Mouse (Mus musculus) kidney, postnatal 36 days (tissue): Measurements from ENCODE around the gene Spindoc.
A peak's percentile ranks its signal among the peaks of the same experiment; 100 is the strongest.
"Not testable (repeated sequence)": the region's sequence is repeated elsewhere in the genome, so short reads cannot be mapped to it uniquely, and the experiment has no call there.

Source experiments
- DNase-seq, 2 experiments: peaks; one replicate each; pipeline ENCODE4 v3.0.0; 2021 to 2022; ENCODE audit warnings: mixed read lengths in 2 of 2

Spindoc gene

GRCm38 (mm10) chr19:7398898-7399297, 16.1 kb upstream of the Spindoc start:
- not testable (repeated sequence) for DNase-seq

DNA sequence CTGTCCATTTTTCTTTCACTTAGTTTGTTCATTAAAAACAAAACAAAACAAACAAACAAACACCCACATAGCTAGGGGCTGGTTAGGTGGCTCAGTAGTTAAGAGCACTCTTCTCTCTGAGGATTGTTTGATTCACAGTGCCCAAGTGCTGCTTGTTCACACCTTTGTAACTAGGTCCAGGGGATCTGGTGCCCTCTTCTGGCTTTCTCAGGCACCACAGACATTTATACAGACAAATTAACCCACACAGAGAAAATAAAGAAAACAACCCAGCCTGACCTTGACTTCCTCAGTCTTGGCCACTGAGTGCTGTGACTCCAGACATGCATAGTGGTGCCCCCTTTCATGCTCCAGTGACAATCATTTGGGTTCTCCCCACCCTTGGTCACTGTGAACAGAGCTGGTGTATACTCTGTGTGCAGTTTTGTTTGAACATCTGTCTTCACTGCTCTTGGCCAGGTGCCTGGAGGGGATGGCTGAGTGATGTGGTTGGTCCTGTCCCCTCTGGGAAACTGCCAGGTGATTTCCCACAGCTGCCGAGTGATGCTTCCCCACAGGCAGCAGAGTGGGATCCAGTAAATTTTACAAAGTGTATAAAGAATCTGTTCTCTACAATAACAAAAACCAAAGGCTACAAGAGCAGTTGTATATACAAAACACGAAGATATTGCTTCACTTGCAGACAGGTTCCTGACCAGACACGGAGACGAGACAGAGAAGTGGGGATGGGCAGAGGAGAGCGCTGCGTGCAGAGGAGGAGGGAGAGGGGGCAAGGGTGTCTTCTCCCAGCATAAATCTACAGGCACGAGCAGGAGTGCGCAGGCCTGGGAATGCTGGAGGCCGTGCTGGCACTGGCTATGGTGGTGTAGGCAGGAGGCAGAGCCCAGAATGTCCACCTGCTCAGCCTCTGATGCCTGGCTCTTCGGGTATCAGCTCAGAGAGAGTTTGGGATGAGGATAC, 14.4 kb upstream of the Spindoc start:
- peak in 1 of 2 experiments; percentile 55 for DNase-seq

GRCm38 (mm10) chr19:7388488-7388887, 5.7 kb upstream of the Spindoc start:
- no peak for DNase-seq

DNA sequence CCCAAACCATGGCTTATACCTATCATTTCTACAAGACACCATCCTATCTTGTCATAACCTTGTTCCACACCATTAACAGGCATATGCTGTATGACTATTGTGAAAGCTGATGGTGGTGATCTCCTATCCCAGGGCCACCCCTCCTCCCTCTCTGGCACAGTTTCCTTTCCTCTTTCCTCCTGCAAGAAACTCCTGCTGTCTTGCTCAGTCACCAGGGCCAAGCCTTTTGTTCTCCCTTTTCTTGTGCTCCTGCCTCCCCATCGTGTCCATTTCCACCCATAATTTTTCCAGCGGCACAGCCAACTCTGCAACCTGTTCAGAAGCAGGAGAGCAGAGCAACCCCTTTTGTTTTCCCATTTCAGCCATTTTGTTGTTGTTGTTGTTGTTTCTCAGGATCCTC, 3.2 kb upstream of the Spindoc start:
- DNase-seq, result no peak

DNA sequence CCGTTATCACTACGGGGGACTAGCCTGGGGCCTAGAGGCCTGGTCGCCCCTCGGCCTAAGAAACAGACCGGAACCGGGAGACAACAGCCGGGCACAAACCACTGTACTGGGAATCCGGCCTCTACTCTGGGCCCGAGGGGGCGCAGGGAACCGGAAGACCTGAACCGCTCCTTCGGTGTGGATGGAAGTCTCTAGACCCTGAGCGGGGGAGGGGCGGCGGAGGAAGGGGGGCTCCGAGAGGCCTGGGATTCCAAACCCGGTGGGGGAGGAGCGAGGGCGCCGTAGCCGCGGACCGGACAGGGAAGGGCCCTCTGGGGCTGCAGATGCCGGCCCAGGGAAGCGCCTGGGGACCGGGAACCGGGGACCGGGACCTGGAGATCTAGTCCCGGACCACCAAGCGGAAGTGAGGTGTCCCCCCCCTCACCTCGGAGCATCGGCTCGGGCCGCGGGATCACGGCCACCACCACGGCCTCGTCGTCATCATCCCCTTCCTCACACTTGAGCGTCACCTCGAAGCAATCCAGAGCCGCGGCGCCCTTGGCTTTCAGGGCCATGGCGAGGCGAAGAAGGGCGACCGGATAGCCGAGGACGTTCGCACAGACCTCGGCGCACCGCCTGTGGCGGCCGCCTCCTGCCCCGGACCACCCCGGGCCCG, 419 bp downstream of the Spindoc start:
- peak; percentile 60 to 79 for DNase-seq

DNA sequence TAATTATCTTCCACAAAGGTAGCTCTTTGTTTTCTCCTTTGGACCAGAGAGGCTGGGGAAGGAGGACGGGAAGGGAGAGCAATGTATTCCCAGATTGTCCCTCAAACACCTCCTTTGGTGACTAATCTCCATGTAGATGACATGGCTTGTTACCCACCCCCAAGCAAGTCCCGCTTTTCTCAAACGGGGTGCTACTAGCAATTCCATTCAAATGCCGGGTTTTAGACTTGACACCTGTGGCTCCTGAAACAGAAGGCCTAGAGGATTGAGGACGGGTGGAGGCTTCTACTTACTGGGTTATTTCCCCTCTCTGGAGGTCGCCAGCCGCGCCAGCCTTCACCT, 917 bp downstream of the Spindoc start:
- DNase-seq, result peak in 1 of 2 experiments; percentile 6

DNA sequence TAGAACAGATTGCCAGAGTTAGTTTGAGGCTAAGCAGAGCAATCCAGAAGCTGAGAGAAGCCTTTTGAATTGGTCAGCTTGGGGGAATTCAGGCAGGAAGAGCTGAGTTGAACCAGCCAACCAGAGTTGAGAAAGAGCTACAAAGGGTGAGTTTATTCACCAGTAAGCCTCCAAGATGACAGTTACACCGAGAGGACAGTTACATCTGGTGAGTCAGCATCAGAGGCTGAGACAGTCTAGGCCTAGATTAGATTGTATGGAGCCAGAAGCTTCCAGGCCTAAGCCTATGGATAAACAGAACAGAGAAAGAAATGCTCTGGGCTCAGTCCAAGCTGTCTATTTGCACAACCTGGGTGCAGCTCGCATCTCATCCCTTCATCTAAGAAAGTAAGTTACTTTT, 5.2 kb downstream of the Spindoc start:
- DNase-seq, result no peak

- no peak for DNase-seq
Observed at GRCm38 (mm10) chr19:7374491-7374890, 8.3 kb downstream of the Spindoc start.

- DNase-seq, result not testable (repeated sequence)
Observed at GRCm38 (mm10) chr19:7369469-7369868, 13.3 kb downstream of the Spindoc start.

- DNase-seq, result no peak
Observed at GRCm38 (mm10) chr19:7353636-7354035, 29.2 kb downstream of the Spindoc start.

GRCm38 (mm10) chr19:7352809-7353495, 29.8 kb downstream of the Spindoc start:
- DNase-seq, result no peak

GRCm38 (mm10) chr19:7349993-7350392, 32.8 kb downstream of the Spindoc start:
- DNase-seq, result no peak

GRCm38 (mm10) chr19:7345235-7345755, 37.5 kb downstream of the Spindoc start:
- DNase-seq, result peak; percentile 47 to 67

GRCm38 (mm10) chr19:7342646-7343045, 40.1 kb downstream of the Spindoc start:
- no peak for DNase-seq

DNA sequence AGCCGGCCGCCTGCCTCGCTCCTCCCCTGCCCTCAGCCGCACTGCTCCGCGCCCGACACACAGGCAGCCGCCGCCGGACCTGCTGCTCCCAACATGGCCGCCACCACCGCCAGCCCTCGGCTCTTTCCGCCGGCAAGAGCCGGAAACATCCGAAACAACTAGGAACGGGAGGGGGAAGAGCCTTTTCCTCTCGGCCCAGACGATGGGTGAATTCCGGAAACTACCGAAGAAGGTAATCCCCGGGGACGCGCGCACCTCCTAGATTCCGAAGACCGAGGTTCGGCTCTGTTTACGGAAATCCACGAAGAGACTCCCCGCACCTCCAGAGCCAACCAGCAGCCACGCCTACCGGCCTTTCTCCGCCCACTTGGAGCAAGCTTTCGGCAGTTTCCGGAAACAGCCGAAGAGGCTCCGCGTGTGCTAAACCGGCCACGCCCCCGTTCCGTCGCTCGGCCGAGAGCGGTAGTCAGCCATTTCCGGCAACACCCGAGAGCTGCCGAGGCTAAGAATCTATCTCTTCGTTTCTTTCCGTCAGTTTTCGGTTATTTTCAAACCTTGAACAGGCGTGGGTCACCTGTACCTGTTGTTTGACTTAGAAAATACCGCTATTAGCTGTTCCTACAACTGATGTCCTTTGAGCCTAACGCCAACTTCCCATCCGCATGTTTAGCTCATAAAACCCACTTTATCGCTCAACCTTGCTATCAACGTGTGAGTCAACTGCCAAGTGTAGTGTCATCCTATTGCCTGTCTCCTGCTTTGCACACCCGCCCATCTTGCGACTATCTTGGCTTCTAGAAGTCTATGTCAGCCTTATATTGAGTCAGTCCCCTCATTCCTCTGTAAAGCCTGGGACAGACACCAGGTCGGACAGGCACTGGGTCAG, 41.0 kb downstream of the Spindoc start, which contains the start of gene Mark2:
TSS of gene Mark2 (minus strand) at position 349 of the 886 bp plus-strand sequence.
- peak; percentile 99 to 100 for DNase-seq

DNA sequence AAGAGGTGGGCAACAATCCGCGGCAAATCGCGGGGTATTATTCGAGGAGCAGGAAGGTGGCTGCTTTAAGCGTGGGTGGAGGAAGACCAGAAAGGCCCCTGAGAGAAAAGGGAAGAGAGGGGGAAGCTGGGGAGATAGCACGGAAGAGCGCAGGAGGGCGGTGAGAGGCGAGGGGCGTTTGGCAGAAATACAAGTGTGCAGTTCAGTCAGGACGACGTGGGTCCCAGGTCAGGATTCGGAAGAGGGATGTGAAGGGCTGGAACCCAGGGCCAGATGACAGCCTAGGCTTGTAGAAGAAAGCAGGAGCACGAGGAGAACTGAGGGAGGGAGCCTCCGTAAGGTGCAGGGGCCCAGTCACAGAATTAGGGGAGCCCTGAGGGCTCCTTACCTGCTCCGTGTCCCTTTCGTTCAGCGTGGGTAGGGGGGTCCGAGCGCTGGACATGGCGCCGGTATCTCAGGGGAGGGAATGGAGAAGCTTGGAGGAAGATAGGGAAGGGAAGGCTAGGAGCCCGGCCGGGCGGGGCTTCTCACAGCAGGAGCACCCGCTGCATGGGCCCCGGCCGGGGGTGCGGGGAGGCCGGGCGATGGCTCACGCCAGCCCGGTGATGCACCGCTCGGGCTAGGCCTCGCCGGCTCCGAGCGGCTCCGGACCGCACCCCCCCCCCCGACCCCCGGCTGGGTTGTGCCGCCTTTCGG, 41.9 kb downstream of the Spindoc start:
- no peak for DNase-seq

GRCm38 (mm10) chr19:7340371-7340779, 42.4 kb downstream of the Spindoc start:
- peak; percentile 25 to 43 for DNase-seq

GRCm38 (mm10) chr19:7339867-7340266, 42.9 kb downstream of the Spindoc start:
- DNase-seq, result no peak

DNA sequence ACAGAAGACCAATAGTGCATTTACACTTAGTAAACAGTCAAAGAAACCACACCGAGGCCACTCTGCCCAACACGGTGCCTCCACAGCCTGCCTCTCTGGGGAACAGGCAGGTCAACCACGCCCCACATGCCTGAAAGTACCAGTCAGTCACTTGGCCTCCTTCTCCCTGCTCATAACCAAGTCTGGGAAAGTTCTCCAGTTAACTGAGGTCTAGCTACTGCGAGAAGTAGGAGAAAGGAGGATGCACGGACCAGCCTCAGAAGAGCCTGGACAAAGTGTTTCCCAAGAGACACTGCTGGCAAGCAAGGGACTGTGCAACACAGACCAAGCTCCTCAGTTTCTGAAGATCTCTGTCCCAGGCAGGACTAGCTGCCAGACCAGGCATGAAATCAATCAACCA, 43.8 kb downstream of the Spindoc start:
- peak; percentile 63 to 71 for DNase-seq

DNA sequence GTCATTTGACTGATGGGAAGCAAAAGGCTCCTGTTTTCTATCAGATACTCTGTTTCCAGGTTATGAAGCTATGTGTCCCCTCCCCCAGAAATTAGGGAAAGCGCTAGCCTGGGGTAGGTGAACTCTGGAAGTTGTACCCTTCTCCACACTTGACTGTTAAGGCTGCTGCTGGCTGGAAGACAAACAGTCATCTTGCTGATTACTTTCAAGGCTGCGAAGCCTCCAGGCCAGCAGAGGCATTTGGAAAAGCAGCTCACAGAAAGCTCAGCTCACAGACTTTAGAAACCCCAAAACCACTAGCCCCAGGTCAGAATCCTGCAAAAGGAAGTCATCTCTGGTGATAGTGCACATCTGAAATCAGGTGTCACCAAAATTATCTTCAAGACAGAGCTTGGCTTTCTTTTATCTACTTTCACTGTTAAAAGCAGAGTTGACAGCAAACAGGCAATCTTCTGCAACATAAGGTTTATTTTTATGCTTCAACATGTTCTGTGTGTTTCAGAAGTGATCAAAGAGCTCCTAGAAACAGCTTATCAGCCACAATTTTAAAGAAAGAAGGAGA, 44.9 kb downstream of the Spindoc start:
- DNase-seq, result no peak

- DNase-seq, result no peak
Observed at GRCm38 (mm10) chr19:7335656-7336055, 47.1 kb downstream of the Spindoc start.
